Mouse (Mus musculus): ENCODE results near the gene Cdkn2c. TPM values are rescaled to one million over a fixed set of nuclear protein-coding genes. Genes with fewer than 3 reads are reported as not detected.

Cdkn2c gene
- polyA plus RNA-seq, 1 experiment from 2014 or later = 5.3 TPM

Other genes starting within 250 kb of the Cdkn2c start
- 46.7 and 47.5 TPM in 2 replicates for gene Rnf11, start 182.5 kb downstream of the Cdkn2c start, polyA plus RNA-seq (2015; fragmentation: Nextera tagmentation; extraction: Ambion mirVana)
- gene 4930522H14Rik, start 135.9 kb downstream of the Cdkn2c start, polyA plus RNA-seq (2015; fragmentation: Nextera tagmentation; extraction: Ambion mirVana) = not detected in 2 replicates
- gene Faf1, start 9.4 kb upstream of the Cdkn2c start, polyA plus RNA-seq (2015; fragmentation: Nextera tagmentation; extraction: Ambion mirVana) = 22.6 and 23.8 TPM in 2 replicates